Mouse (Mus musculus) lung, embryonic 14.5 days (tissue): ENCODE measurements around the gene Ssh2. TPM values are rescaled to one million over a fixed set of nuclear protein-coding genes. Genes with fewer than 3 reads are reported as not detected.
A peak's percentile ranks its signal among the peaks of the same experiment; 100 is the strongest.

Experiments
- ATAC-seq: fragments of 200-750 bp; cut with Nextera tagmentation; 2 replicates; pipeline ENCODE4 v1.8.0; 2017; ENCODE audit warnings: mild to moderate bottlenecking, moderate TSS enrichment, moderate library complexity; ENCODE audit not compliant: insufficient read depth
- DNase-seq: peaks from one replicate; pipeline ENCODE4 v3.0.0-alpha.2; 2015
- H3K27ac ChIP-seq: fragments of 300-500 bp; sonication (generic); 2 replicates; pipeline ENCODE4 v1.5.1; 2014; ENCODE audit warnings: low read depth, mild to moderate bottlenecking, moderate library complexity
- H3K27me3 ChIP-seq: fragments of 300-500 bp; sonication (generic); 2 replicates; pipeline ENCODE4 v1.6.1; 2014; ENCODE audit warnings: low read length, control low read depth; ENCODE audit not compliant: insufficient read depth
- H3K36me3 ChIP-seq: fragments of 300-500 bp; sonication (generic); 2 replicates; pipeline ENCODE4 v1.6.1; 2014; ENCODE audit warnings: control low read depth; ENCODE audit not compliant: insufficient read depth
- H3K4me1 ChIP-seq: fragments of 300-500 bp; sonication (generic); 2 replicates; pipeline ENCODE4 v1.6.1; 2014; ENCODE audit warnings: antibody characterized with exemption, control low read depth; ENCODE audit not compliant: insufficient read depth
- H3K4me2 ChIP-seq: fragments of 300-500 bp; sonication (generic); 2 replicates; pipeline ENCODE4 v1.6.1; 2014; ENCODE audit warnings: mild to moderate bottlenecking
- H3K4me3 ChIP-seq: fragments of 300-500 bp; sonication (generic); 2 replicates; pipeline ENCODE4 v1.5.1; 2014; ENCODE audit warnings: low read depth, low read length
- H3K9ac ChIP-seq: fragments of 300-500 bp; sonication (generic); 2 replicates; pipeline ENCODE4 v1.6.1; 2014
- H3K9me3 ChIP-seq: fragments of 300-500 bp; sonication (generic); 2 replicates; pipeline ENCODE4 v1.6.1; 2016; ENCODE audit warnings: low read depth, low read length, control low read depth
- CTCF ChIP-seq: IDR thresholded peaks from 2 replicates; pipeline ENCODE4 v1.5.1; 2016; ENCODE audit warnings: antibody characterized with exemption, low read depth
- WGBS: fragments of 180-500 bp; shearing (Covaris S2); extraction: QIAGEN DNeasy Blood & Tissue Kit; methylation state at CpG from one replicate; pipeline ENCODE4 v1.1.7; 2014; 5-methylcytosine and 5-hydroxymethylcytosine counted together
- polyA plus RNA-seq: library from polyadenylated mRNA; unstranded; fragments of >200 nt; fragmentation: Nextera tagmentation; extraction: Ambion mirVana; gene quantifications from 2 replicates; pipeline ENCODE4 v1.2.1, GENCODE M21; 2014

The Ssh2 gene
- polyA plus RNA-seq, 1 experiment from 2014 or later = 13.8 TPM

GRCm38 (mm10) chr11:77307205-77307604 lies 91.1 kb downstream of the Ssh2 start:
- Histone ChIP-seq H3K4me3 (no peak overlapping the region), H3K27ac (no peak overlapping the region), H3K4me1 (no peaks in the 10 kb centered on the region), H3K9ac (no peak overlapping the region), H3K9me3 (no peaks in the 10 kb centered on the region), H3K4me2 (no peak overlapping the region), H3K36me3 (no peaks in the 10 kb centered on the region), H3K27me3 (no peaks in the 10 kb centered on the region)
- ATAC-seq (no peak), DNase-seq (no peak)
- WGBS = 70% methylated on average over 3 of the region's 3 CpGs
- TF ChIP-seq CTCF = no peak

GRCm38 (mm10) chr11:77308533-77308932 lies 92.4 kb downstream of the Ssh2 start:
- H3K27ac ChIP-seq = no peak overlapping the region
- no peak overlapping the region for H3K4me3 ChIP-seq
- TF ChIP-seq CTCF = peak; percentile 79
- ATAC-seq = no peak
- no peaks in the 10 kb centered on the region for H3K27me3 ChIP-seq
- no peak overlapping the region for H3K4me2 ChIP-seq
- peak; percentile 90 for DNase-seq
- H3K9me3 ChIP-seq = no peaks in the 10 kb centered on the region
- WGBS = 6% methylated on average over 1 of the region's 1 CpGs
- no peaks in the 10 kb centered on the region for H3K36me3 ChIP-seq
- no peaks in the 10 kb centered on the region for H3K4me1 ChIP-seq
- H3K9ac ChIP-seq = no peak overlapping the region

GRCm38 (mm10) chr11:77317721-77318477 lies 101.8 kb downstream of the Ssh2 start:
- no peaks in the 10 kb centered on the region for H3K36me3 ChIP-seq
- no peaks in the 10 kb centered on the region for H3K27me3 ChIP-seq
- H3K9ac ChIP-seq = no peak overlapping the region
- no peaks in the 10 kb centered on the region for H3K4me1 ChIP-seq
- H3K9me3 ChIP-seq = no peaks in the 10 kb centered on the region
- H3K4me2 ChIP-seq = no peak overlapping the region
- WGBS = 37% methylated on average over 3 of the region's 3 CpGs
- H3K27ac ChIP-seq = no peak overlapping the region
- no peak for ATAC-seq
- peak; percentile 51 for TF ChIP-seq CTCF
- peak; percentile 79 for DNase-seq
- no peak overlapping the region for H3K4me3 ChIP-seq

GRCm38 (mm10) chr11:77318478-77319118 lies 102.5 kb downstream of the Ssh2 start:
- no peak for TF ChIP-seq CTCF
- no peak overlapping the region for H3K4me2 ChIP-seq
- no peak overlapping the region for H3K9ac ChIP-seq
- ATAC-seq (no peak), DNase-seq (no peak)
- no peaks in the 10 kb centered on the region for H3K9me3 ChIP-seq
- H3K27me3 ChIP-seq = no peaks in the 10 kb centered on the region
- no peak overlapping the region for H3K27ac ChIP-seq
- no peaks in the 10 kb centered on the region for H3K4me1 ChIP-seq
- H3K4me3 ChIP-seq = no peak overlapping the region
- no peaks in the 10 kb centered on the region for H3K36me3 ChIP-seq

GRCm38 (mm10) chr11:77321214-77321613 lies 105.1 kb downstream of the Ssh2 start:
- no peak overlapping the region for H3K4me2 ChIP-seq
- no peak for ATAC-seq
- H3K36me3 ChIP-seq = no peaks in the 10 kb centered on the region
- no peak overlapping the region for H3K9ac ChIP-seq
- no peak overlapping the region for H3K4me3 ChIP-seq
- H3K4me1 ChIP-seq = no peaks in the 10 kb centered on the region
- WGBS = 31% methylated on average over 1 of the region's 1 CpGs
- no peak for DNase-seq
- H3K27ac ChIP-seq = no peak overlapping the region
- no peaks in the 10 kb centered on the region for H3K27me3 ChIP-seq
- H3K9me3 ChIP-seq = no peaks in the 10 kb centered on the region
- no peak for TF ChIP-seq CTCF

- H3K4me1 ChIP-seq = no peaks in the 10 kb centered on the region
- no peak for TF ChIP-seq CTCF
- ATAC-seq = no peak
Measured at GRCm38 (mm10) chr11:77330529-77330928, 114.4 kb downstream of the Ssh2 start.

GRCm38 (mm10) chr11:77347273-77347672 lies 131.2 kb downstream of the Ssh2 start:
- Histone ChIP-seq H3K9ac (no peak overlapping the region), H3K4me1 (no peaks in the 10 kb centered on the region), H3K36me3 (no peaks in the 10 kb centered on the region), H3K27ac (no peak overlapping the region), H3K9me3 (no peaks in the 10 kb centered on the region), H3K4me3 (no peak overlapping the region), H3K4me2 (peak overlapping the region; percentile 83), H3K27me3 (no peaks in the 10 kb centered on the region)
- ATAC-seq = no peak
- 73% methylated on average over 4 of the region's 4 CpGs for WGBS
- no peak for DNase-seq
- TF ChIP-seq CTCF = no peak

More at GRCm38 (mm10) chr11:77330529-77330928, 114.4 kb downstream of the Ssh2 start:
- Histone ChIP-seq H3K27ac (no peak overlapping the region), H3K27me3 (no peaks in the 10 kb centered on the region), H3K9ac (no peak overlapping the region), H3K4me3 (no peak overlapping the region), H3K9me3 (no peaks in the 10 kb centered on the region), H3K4me2 (no peak overlapping the region), H3K36me3 (0 out of 2 replicates have a peak, but pooled peaks cover 3% of the 10 kb centered on the region)
- WGBS = 71% methylated on average over 2 of the region's 2 CpGs
- DNase-seq = no peak
